Mouse (Mus musculus) lung, postnatal 14 days (tissue): ENCODE results near the gene Wnt7b.

Experiments
- DNase-seq: peaks from one replicate; pipeline ENCODE4 v3.0.0; 2021

Wnt7b gene

GRCm38 (mm10) chr15:85503127-85503526 is 79.1 kb downstream of the Wnt7b start, which contains the start of gene 7530416G11Rik:
TSS of gene 7530416G11Rik (minus strand) at chr15:85503227.
- no peak for DNase-seq

- no peak for DNase-seq
Observed at GRCm38 (mm10) chr15:85500267-85500666, 82.0 kb downstream of the Wnt7b start.

GRCm38 (mm10) chr15:85497981-85498475 is 84.2 kb downstream of the Wnt7b start:
- DNase-seq: no peak

GRCm38 (mm10) chr15:85497548-85497947 is 84.7 kb downstream of the Wnt7b start:
- DNase-seq: no peak

GRCm38 (mm10) chr15:85494163-85494621 is 88.1 kb downstream of the Wnt7b start:
- no peak for DNase-seq

DNA sequence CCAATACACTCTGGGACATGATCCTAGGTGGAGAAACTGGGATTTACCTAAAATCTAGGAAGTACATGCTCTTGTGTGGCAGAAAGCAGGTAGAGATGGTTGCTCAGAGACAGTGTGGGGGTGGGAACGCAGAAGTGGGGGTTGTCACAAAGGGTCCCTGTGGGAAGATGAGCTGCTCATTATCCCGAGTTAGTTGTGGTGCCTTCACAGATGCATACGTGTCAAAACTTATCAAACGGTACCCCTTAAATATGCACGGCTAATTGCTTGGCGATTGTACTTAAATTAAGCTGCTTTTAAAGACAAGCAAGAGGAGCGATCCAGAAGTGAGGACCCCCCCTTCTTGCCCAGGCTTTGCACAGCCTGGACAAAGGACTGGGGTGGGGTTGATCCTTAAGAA is 92.5 kb downstream of the Wnt7b start:
- no peak for DNase-seq

GRCm38 (mm10) chr15:85488900-85489299 is 93.4 kb downstream of the Wnt7b start:
- DNase-seq: no peak
